Mouse (Mus musculus) kidney, postnatal 36 days (tissue): Measurements from ENCODE around the gene Tshb.

ENCODE experiments used
- DNase-seq, 2 experiments: peaks; one replicate each; pipeline ENCODE4 v3.0.0; 2021 to 2022; ENCODE audit warnings: mixed read lengths in 2 of 2

The Tshb gene

DNA sequence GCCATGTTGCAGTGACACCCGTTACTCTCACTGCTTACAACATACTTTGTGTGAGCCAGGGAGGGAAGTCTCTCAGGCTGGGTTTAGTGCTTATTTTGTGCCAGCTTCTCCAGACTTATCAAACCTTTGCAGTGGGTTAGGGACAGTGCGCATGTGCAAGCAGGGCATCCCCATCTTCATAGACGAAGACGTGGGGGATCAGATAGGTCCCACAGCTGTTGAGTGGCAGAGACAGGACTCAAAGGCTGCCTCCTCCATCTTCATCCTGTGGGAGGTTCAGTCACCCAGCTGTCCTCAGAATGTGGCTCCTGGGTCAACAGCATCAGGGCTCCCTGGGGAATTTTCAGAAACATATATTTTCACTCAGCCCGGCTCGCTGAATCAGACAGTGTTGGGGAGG, 46.1 kb downstream of the Tshb start:
- no peak for DNase-seq

DNA sequence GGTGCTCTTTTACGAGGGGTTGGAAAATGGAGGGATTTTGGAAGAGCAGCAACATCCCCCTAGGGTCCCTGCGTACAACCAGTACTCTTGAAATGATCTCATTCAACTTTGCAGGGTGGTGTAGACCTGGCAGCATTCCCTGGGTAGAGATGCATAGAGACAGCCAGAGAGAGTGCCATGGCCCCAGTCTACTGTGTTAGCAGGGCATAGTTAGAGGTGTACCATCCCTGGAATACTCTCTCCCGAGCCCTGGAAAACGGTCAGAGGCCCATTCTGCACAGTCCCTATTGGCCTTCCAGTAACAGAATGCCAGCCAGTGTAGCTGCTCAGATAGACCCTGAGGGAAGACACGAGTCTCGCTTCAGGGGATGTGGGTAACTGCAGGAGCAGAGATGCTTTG, 46.9 kb downstream of the Tshb start:
- no peak for DNase-seq

DNA sequence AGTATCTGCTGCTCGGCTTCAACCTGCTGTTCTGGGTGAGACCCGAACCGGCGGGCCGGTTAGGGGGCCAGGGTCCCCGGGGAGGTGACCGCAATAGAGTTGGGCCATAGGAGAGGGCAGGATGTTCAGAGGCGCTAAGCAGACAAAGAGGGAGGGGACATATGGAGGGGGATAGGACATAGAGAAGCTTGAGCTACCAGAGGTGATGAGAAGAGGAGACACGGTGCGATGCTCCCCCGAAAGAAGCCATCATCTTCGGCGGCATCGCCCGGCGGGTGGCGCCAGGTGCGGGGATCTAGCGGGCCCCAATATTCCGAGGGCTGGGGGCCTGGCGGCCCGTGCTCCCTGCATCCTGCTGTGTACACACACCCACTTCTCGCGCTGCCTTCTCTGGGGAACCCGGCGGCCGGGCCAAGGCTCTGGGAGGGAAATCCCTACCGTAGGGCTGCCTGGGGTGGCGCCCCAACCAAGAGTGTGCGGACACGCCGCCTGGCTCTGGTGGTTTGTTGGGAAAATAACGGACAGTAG, 47.4 kb downstream of the Tshb start:
- DNase-seq = peak in 1 of 2 experiments; percentile 40

DNA sequence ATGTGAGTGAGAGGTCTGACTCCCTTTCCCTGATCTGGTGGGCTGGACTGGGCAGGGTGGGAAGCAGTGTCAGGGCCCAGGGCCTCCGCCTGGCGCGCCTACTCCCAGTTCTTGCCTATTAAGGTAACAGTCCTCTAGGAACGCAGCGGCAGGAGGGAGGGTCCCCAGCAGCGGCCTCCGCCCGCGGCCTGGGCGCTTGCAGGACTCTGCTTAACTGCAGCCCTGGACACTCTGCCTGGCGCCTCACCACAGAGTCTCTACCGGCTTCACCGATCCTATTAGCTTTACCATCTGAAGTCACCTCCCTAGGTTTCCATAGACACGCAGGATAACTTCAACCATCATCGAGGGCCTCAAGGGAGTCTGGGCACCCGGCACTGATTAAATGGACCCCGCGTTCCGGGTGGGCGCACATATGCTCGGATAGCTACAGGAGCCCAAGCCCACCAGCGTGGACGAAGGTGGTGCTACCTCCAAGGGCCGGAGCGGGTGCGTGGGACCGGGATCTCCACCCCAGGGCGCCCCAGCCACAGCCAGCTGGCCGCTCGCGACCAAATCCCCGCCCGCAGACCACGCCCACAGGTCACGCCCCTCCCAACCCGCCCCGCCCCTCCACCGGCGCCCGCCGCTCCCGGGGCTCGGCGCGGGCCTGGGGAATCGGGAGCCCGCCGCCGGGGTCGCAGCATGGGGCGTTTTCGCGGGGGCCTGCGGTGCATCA, 48.0 kb downstream of the Tshb start, which contains the start of gene Tspan2:
TSS of gene Tspan2 (plus strand) at position 217 of the 718 bp plus-strand sequence.
- DNase-seq = peak; percentile 31 to 73

DNA sequence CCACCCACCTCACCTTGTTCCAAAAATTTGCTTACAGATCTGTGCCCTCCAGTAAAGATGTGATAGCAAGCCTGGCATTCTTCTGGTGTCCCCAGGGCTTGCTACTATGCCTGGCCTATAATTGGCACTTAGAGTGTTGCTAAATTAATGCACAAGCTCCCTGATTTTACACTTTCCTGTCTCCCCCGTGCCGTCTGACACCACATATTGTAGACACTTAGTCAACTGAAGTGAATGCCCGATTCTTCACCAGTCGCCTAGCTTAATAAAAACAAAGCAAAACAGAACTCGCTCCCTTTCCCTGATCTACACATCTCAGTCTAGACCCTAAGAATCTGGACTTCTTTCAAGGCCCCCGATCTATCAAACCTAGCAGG, 48.6 kb downstream of the Tshb start:
- DNase-seq = no peak

DNA sequence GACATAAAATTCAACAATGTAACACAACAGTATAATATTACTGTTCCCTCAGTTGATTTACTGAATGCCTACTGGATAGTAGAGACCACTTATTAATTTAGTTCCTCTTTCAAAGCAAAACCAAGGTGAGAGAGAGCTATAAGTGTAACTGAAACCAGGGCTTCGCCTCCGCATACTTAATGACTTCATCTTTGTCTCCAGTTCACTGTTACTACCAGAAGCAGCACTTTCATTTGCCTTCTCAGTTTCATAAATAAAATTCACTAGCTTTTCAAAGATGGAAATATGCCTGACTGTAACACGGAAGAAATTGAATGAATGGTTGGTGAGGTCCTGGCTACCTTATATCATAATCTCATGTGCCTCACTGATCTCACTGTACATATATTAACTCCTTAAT, 49.5 kb downstream of the Tshb start:
- no peak for DNase-seq

DNA sequence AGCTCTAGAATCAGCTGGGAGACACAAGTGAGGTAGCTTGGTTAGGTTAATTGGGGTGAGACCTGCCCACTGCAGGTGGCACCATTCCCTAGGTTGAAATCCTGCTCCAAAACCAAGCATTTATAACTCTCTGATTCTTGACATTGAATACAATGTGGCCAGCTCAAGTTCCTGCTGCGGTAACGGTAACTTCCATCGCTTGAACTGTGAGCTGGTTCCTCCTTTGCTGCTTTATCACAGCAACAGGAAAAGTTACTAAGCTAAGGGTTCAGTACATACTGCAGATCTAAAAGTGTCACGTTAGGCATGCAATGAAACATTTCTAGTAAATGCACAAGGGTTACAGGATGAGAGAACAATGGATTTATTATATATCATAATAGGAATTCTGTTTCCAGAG, 49.9 kb downstream of the Tshb start:
- DNase-seq = no peak

DNA sequence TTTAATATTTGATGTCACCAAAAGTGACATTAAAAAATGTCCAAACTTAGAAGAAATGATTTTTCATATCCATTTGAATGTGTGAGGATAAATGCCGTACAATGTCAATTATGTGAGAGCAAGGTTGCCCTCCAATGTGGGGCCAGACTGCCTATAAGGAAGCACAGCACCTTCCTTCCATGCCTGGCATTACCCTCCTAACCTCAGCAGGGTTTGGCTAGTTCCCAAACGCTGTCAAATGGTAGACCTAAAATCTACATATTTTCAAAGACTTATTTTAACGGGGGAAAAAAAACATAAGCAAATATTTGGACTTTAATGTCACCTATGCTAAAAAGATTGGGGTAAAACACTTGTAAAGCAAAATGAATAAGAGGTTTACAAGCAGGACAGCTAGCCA, 51.4 kb downstream of the Tshb start:
- no peak for DNase-seq

DNA sequence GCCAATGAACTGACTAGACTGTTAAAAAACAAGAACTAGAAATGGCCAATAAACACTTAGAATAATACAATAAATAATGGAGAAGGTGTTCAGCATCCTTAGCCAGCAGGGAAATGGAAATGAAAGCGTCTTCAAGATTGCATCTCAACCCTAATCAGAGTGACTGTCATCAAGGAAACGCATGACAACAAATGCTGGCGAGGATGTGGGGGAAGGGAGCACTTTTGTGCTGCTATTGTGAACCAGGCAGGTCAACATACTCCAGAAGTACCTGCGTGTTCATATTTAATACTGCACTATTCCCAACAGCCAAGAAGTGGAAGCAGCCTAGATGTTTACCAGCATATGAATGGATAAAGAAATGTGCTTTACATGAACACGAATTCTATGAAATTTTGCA, 53.1 kb downstream of the Tshb start:
- no peak for DNase-seq
